Mouse (Mus musculus) gonadal fat pad, adult 2 months (tissue): ENCODE data around the gene Arid1b. TPM values are rescaled to one million over a fixed set of nuclear protein-coding genes. Genes with fewer than 3 reads are reported as not detected.
A peak's percentile ranks its signal among the peaks of the same experiment; 100 is the strongest.

Source experiments
- DNase-seq: peaks from one replicate; pipeline ENCODE4 v3.0.0-alpha.2; 2012; ENCODE audit warnings: low read depth
- polyA plus RNA-seq: library from polyadenylated mRNA; depleted of rRNA; stranded (reverse); fragments of >200 nt; gene quantifications from 2 replicates; pipeline ENCODE4 v1.2.3, GENCODE M21; 2012

The Arid1b gene
- polyA plus RNA-seq, 1 experiment: 23.2 TPM

- DNase-seq: no peak
Measured at GRCm38 (mm10) chr17:5314735-5315134, 320.6 kb downstream of the Arid1b start.

GRCm38 (mm10) chr17:5316489-5316888 is 322.4 kb downstream of the Arid1b start:
- DNase-seq: no peak

- DNase-seq: no peak
Measured at GRCm38 (mm10) chr17:5321589-5322225, 327.6 kb downstream of the Arid1b start.

GRCm38 (mm10) chr17:5322594-5322993 is 328.5 kb downstream of the Arid1b start:
- no peak for DNase-seq

GRCm38 (mm10) chr17:5323746-5324145 is 329.6 kb downstream of the Arid1b start:
- no peak for DNase-seq

GRCm38 (mm10) chr17:5324236-5324876 is 330.2 kb downstream of the Arid1b start:
- peak; percentile 59 for DNase-seq

GRCm38 (mm10) chr17:5326689-5327088 is 332.6 kb downstream of the Arid1b start:
- DNase-seq: no peak

- peak; percentile 38 for DNase-seq
Measured at GRCm38 (mm10) chr17:5327480-5328180, 333.5 kb downstream of the Arid1b start.

- DNase-seq: no peak
Measured at GRCm38 (mm10) chr17:5329478-5329877, 335.3 kb downstream of the Arid1b start.

GRCm38 (mm10) chr17:5330063-5330462 is 335.9 kb downstream of the Arid1b start:
- no peak for DNase-seq

- no peak for DNase-seq
Measured at GRCm38 (mm10) chr17:5330644-5331043, 336.5 kb downstream of the Arid1b start.

GRCm38 (mm10) chr17:5331387-5331786 is 337.3 kb downstream of the Arid1b start:
- no peak for DNase-seq

- DNase-seq: peak; percentile 79
Measured at GRCm38 (mm10) chr17:5334567-5334966, 340.4 kb downstream of the Arid1b start.

GRCm38 (mm10) chr17:5344426-5344825 is 350.3 kb downstream of the Arid1b start:
- no peak for DNase-seq

- no peak for DNase-seq
Measured at GRCm38 (mm10) chr17:5345810-5346209, 351.7 kb downstream of the Arid1b start.

GRCm38 (mm10) chr17:5352901-5353300 is 358.8 kb downstream of the Arid1b start:
- no peak for DNase-seq

- DNase-seq: no peak
Measured at GRCm38 (mm10) chr17:5360759-5361158, 366.6 kb downstream of the Arid1b start.

- DNase-seq: no peak
Measured at GRCm38 (mm10) chr17:5365992-5366398, 371.9 kb downstream of the Arid1b start.

- no peak for DNase-seq
Measured at GRCm38 (mm10) chr17:5371032-5371431, 376.9 kb downstream of the Arid1b start.

- no peak for DNase-seq
Measured at GRCm38 (mm10) chr17:5371521-5371920, 377.4 kb downstream of the Arid1b start.

- DNase-seq: no peak
Measured at GRCm38 (mm10) chr17:5372951-5373350, 378.8 kb downstream of the Arid1b start.

- DNase-seq: no peak
Measured at GRCm38 (mm10) chr17:5377151-5377929, 383.2 kb downstream of the Arid1b start.
